Comparison of ENCODE assay signal across 9 mouse cellular contexts in genomic region chr7:3390413-3391080, GRCm38 (mm10). TPM values are rescaled to one million over a fixed set of nuclear protein-coding genes. Genes with fewer than 3 reads are reported as not detected.
DNase-seq lines count a peak whose midpoint lies in the region; ATAC-seq and TF ChIP-seq lines count a peak whose summit lies in the region.
"Had no signal": no experiment of that assay in that cellular context is flagged by ENCODE, and none has a peak within 500 bp of the region (broad histone marks: within the 10 kb centered on the region; RNA-seq: fewer than 3 reads in every experiment).

TSS of gene Cacng8 (plus strand) at chr7:3390683.

- H3K4me3 ChIP-seq in kidney, postnatal 0 days (replicated peaks; ENCODE audit: low read depth, low read length) = peak within 1 kb of the TSS; percentile 17
- H3K4me3 ChIP-seq in embryonic facial prominence, embryonic 14.5 days (ENCODE audit: low read depth, low read length) = peak within 1 kb of the TSS; percentile 41
- peak within 1 kb of the TSS; percentile 26 for H3K4me3 ChIP-seq in intestine, embryonic 15.5 days (replicated peaks)

- no peak for TF ChIP-seq CTCF in kidney, postnatal 0 days (IDR thresholded peaks at IDR 0.05; ENCODE audit: low read depth)

- H3K36me3 ChIP-seq in kidney, postnatal 0 days (ENCODE audit: insufficient read depth, low read length) = no peaks in the 10 kb centered on the region
- 0 out of 2 replicates have a peak, but pooled peaks cover 11% of the 10 kb centered on the region for H3K36me3 ChIP-seq in embryonic facial prominence, embryonic 14.5 days (ENCODE audit: control insufficient read depth, insufficient read depth, low read length)
- no peaks in the 10 kb centered on the region for H3K36me3 ChIP-seq in intestine, embryonic 15.5 days

- no peak within 1 kb of the TSS for H3K9ac ChIP-seq in kidney, postnatal 0 days (ENCODE audit: low read depth, low read length)
- H3K9ac ChIP-seq in embryonic facial prominence, embryonic 14.5 days (ENCODE audit: low read depth, low read length) = peak within 1 kb of the TSS; percentile 52
- H3K9ac ChIP-seq in intestine, embryonic 15.5 days = no peak within 1 kb of the TSS
- H3K9ac ChIP-seq: liver, embryonic 14.5 days had no signal

- 1% methylated on average over 7 of the region's 7 CpGs for WGBS in kidney, postnatal 0 days
- WGBS in embryonic facial prominence, embryonic 14.5 days = 1% methylated on average over 7 of the region's 7 CpGs
- WGBS in intestine, embryonic 15.5 days = 0% methylated on average over 7 of the region's 7 CpGs

- H3K27ac ChIP-seq in kidney, postnatal 0 days = no peak within 1 kb of the TSS
- H3K27ac ChIP-seq in embryonic facial prominence, embryonic 14.5 days (replicated peaks; ENCODE audit: low read depth, low read length) = no peak within 1 kb of the TSS; the same call in 1 of the 2 replicates
- no peak within 1 kb of the TSS for H3K27ac ChIP-seq in intestine, embryonic 15.5 days
- H3K27ac ChIP-seq: liver, embryonic 14.5 days had no signal

- DNase-seq in kidney, postnatal 0 days (ENCODE audit: low spot score) = peak; percentile 13
- DNase-seq in kidney, postnatal 4 days = no peak
- DNase-seq in embryonic facial prominence, embryonic 14.5 days (ENCODE audit: low spot score) = no peak
- DNase-seq in neural tube, embryonic 10.5 days (ENCODE audit: extremely low spot score, low spot score) = peak; percentile 29
- DNase-seq in MN1 (ENCODE audit: low spot score) = no peak
- DNase-seq in lung, adult 18-20 months = no peak
- DNase-seq in heart, adult 11 months = no peak

- no peaks in the 10 kb centered on the region for H3K27me3 ChIP-seq in kidney, postnatal 0 days (ENCODE audit: insufficient read depth, low read length)
- H3K27me3 ChIP-seq in embryonic facial prominence, embryonic 14.5 days (replicated peaks; ENCODE audit: control insufficient read depth, insufficient read depth, low read length) = no peaks in the 10 kb centered on the region
- H3K27me3 ChIP-seq in intestine, embryonic 15.5 days (replicated peaks) = no peaks in the 10 kb centered on the region

- no peaks in the 10 kb centered on the region for H3K9me3 ChIP-seq in kidney, postnatal 0 days (replicated peaks; ENCODE audit: low read length)
- no peaks in the 10 kb centered on the region for H3K9me3 ChIP-seq in embryonic facial prominence, embryonic 14.5 days (ENCODE audit: control insufficient read depth, low read length)
- H3K9me3 ChIP-seq in intestine, embryonic 15.5 days = no peaks in the 10 kb centered on the region

- no peak for ATAC-seq in kidney, postnatal 0 days (replicated peaks; ENCODE audit: low FRiP score, low read depth)
- ATAC-seq in embryonic facial prominence, embryonic 14.5 days (ENCODE audit: low read depth) = no peak
- no peak for ATAC-seq in intestine, embryonic 15.5 days

- peak within 1 kb of the TSS; percentile 41 for H3K4me2 ChIP-seq in kidney, postnatal 0 days (ENCODE audit: low read length)
- peak within 1 kb of the TSS; percentile 66 for H3K4me2 ChIP-seq in embryonic facial prominence, embryonic 14.5 days (ENCODE audit: low read depth, low read length)
- H3K4me2 ChIP-seq in intestine, embryonic 15.5 days (replicated peaks) = peak within 1 kb of the TSS; percentile 54

- H3K4me1 ChIP-seq in kidney, postnatal 0 days (replicated peaks; ENCODE audit: insufficient read depth, low read length) = no peaks in the 10 kb centered on the region
- no peaks in the 10 kb centered on the region for H3K4me1 ChIP-seq in embryonic facial prominence, embryonic 14.5 days (ENCODE audit: control insufficient read depth, insufficient read depth, low read length)
- no peaks in the 10 kb centered on the region for H3K4me1 ChIP-seq in intestine, embryonic 15.5 days (replicated peaks)

RNA-seq across cellular contexts. Expression of gene Cacng8, which starts in this region (rescaled TPM):
- 0.67 and 1.1 TPM in 2 replicates for polyA plus RNA-seq in kidney, postnatal 0 days (2015; fragmentation: Nextera tagmentation; extraction: Ambion mirVana)
- polyA plus RNA-seq in embryonic facial prominence, embryonic 14.5 days (2014; fragmentation: Nextera tagmentation; extraction: Ambion mirVana) = 1.3 and 3.3 TPM in 2 replicates
- 2.0 and 2.2 TPM in 2 replicates for polyA plus RNA-seq in intestine, embryonic 15.5 days (2015; fragmentation: Nextera tagmentation; extraction: Ambion mirVana)

Comparison
In these comparisons a context has a peak if more than half of its experiments do, and no peak if none do; other contexts are left out.
1. DNase-seq: peak in kidney, postnatal 0 days (single experiment) and neural tube, embryonic 10.5 days (single experiment); none in kidney, postnatal 4 days (0 of 2), embryonic facial prominence, embryonic 14.5 days (single experiment), MN1 (single experiment), lung, adult 18-20 months (0 of 2) and heart, adult 11 months (single experiment).
2. Peak in every context shown above with its lines, with median percentiles within 50 percentile points of each other: H3K4me2 ChIP-seq and H3K4me3 ChIP-seq.